Mouse (Mus musculus) urinary bladder, adult 2 months (tissue): ENCODE measurements around the gene Triobp. TPM values are rescaled to one million over a fixed set of nuclear protein-coding genes. Genes with fewer than 3 reads are reported as not detected.

ENCODE experiments used
- DNase-seq: peaks from one replicate; pipeline ENCODE4 v3.0.0; 2022; ENCODE audit warnings: low spot score
- polyA plus RNA-seq: library from polyadenylated mRNA; depleted of rRNA; stranded (reverse); fragments of >200 nt; gene quantifications from 2 replicates; pipeline ENCODE4 v1.2.3, GENCODE M21; 2012

Gene Triobp
- polyA plus RNA-seq, 1 experiment = 47.1 TPM

DNA sequence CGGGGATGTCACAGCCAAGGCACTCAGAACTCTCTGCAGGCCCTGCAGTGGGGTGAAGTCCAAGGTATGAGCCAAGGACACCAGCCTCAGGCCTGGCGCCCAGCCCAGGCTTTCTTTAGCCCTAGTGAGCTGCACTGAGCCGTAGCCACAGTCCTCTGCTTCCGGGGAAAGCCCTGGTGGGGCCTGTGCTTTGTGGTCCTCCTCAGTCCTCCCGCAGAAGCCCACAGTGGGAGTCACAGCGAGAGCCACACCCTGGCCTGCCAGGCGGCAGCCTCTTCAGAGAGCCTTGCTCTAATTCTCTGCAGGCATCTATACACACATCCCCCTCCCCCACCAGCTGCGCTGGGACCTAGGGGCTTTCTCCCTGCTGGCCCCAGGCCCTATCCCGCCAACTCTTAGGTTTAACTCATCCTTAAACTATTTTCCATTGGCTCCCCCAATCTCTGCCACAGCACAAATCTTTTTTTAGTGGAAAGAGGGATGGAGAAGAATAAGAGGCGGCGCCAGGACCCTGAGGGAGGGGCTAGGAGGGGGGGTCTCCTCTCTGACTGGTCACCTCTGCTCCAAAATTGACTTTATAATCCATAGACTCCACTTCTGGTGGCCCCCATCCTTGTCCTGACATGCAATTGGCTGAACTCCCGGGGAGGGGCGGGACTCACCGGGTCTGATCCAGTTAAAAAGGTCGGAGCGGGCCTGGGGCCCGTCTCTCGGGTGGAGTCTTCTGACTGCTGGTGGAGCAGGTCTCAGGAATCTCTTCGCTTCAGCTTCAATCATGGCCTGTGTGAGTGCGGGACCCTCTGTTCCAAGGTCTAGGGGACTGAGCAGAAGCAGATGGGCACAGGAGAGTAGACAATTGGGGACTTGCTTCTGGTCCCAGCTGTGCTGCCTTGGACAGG lies 21.3 kb upstream of the Triobp start, which contains the start of gene Lgals1:
Lgals1 (plus strand) TSS at position 705 of the 899 bp plus-strand sequence.
- peak; percentile 59 for DNase-seq

DNA sequence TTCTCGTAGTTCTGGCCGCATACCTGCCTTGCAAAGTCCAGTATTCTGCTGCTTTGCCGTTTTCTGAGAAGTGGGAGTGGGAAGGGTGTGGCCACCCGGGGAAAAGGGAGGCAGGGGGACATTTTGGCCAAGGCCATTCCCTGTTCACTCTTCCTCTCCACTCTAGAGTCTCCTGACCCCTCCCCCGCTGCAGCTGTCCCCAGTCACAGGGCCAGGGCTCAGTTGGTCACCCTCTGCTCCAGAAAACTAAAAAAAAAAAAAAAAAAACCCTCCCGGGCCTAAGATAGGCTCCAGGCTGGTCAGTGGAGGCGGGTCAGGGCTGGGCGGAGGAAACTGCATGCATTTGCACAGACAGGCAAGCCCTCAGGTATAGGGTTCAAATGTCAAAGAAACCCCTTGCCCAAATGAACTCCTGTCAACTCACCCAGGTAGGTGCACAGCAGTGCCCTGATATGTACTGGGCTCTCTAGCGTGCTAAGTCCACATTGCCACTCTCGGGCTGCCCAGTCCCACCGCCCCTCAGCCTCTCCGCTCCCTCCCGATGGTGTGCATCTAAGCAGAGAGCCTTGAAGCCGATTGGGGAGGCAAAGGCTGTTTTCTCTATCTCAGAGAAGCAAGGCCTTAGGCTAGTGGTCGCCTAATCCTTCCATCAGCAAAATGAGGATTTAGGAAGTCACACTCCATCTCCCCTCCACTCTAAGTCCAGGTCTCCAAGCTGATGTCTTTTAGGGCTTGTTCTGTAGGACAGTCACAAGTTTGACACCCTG lies 20.3 kb upstream of the Triobp start:
- no peak for DNase-seq

DNA sequence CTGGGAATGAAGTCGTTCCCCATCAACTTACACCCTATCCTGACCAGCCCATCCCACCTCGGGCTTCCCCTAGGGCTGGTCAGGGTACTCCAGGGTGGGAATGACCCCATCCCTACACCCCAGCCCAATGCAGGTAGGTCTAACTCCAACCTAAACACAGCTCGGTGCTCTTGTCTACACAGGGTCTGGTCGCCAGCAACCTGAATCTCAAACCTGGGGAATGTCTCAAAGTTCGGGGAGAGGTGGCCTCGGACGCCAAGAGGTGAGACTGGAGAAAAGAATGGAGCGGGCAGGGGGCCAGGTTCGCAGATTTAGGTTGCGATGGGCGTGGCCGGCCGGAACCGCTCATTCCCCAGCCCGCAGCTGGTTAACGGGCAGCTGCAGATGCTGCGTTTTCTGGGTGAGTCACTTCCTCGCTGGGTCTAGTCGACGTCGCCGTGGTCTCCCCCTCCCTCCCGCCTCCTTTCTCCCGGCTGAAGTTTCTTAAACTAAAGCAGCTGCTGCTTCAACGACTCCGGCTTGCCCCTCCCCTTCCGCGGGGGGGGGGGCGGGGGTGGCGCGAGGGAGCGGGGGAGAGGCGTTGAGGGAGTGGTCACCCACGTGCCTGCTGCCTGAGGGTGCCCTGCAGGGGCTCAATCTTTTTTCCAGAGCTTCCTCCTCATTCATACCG lies 19.6 kb upstream of the Triobp start:
- DNase-seq = no peak

DNA sequence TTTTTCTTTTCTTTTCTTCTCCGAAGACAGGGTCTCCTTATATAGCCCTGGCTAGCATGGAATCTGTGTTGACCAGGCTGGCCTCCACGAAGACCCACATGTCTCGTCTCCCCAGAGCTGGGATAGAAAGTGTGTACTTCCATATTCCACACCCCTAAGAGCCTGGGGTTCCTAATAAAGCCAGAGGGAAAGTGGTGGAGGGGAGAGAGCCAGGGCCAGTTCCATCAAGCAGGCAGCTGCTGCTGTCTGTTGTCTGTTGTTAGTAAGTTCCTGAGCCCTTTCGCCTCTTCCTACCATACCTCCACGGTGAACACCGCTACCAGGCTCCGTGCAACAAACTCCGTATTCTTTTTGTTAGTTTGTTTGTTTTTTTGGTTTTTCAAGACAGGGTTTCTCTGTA lies 19.0 kb upstream of the Triobp start:
- no peak for DNase-seq

DNA sequence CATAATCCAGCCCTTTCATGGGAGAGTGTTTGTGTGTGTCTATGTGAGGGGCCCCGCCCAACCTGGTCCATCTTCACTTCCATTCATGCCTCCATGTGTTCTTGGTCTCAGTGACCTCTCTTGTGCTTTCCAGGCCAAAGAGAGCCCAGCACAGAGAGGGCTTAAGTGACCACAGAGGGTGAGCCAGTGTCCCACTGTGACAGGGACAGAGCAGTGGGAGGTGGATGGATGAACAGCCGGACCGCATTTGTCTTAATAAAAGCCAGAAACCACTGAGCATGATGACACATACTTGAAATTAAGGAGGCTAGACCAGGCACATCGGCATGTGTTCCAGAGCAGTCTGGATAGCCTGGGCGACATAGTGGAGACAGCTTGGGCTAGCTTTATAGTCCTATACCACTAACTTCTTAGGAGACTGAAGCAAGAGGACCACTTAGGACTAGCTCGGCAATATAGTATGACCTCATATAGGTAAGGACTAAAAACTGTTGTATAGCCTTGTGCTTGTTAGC lies 17.3 kb upstream of the Triobp start:
- no peak for DNase-seq

DNA sequence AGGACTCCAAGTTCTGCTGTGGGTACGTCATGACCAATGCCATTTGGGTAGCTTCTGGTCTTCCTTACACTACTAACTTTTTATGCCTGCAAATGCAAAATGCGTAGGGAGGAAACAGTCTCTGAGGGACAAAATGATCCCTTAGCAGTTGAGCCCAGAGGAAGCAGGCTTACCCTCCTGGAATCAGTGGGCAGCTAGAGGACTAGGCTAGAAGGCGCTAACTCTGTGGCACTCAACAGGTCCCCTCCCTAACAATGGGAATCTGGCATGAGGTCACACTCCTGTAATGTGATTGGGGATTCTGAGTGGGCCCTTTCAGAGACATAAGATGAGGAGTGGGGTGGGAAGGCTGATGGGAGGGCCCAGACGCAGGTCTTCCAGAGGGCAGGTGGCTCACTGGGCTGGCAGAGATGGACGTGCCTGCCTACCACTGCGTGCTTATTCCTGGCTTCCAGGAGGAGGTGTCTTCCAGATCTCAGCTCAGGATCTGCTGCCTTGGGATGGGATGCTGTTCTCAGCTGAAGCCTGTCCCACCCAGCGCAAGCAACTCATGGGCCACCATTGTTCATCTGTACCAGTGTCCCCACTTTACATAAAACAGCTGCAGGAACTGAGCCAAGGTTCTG lies 16.6 kb upstream of the Triobp start:
- no peak for DNase-seq

DNA sequence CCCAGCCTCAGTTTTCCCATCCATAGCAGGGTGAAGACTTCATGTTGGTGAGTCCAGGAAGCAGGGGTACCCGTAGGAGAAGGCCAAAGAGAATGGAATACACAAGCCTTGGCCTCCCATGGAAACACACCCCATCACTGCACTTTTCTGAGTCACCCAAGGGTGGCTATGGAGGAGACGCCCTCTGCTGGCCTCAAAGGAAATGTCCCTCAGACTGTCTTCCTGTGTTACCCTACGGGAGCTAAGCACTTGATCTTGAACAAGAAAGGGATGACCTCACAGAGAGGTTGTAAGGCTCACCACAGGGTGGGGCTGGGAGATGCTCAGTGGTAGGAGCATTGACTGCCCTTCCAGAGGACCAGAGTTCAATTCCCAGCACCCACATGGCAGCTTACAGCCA lies 15.9 kb upstream of the Triobp start:
- DNase-seq = no peak

DNA sequence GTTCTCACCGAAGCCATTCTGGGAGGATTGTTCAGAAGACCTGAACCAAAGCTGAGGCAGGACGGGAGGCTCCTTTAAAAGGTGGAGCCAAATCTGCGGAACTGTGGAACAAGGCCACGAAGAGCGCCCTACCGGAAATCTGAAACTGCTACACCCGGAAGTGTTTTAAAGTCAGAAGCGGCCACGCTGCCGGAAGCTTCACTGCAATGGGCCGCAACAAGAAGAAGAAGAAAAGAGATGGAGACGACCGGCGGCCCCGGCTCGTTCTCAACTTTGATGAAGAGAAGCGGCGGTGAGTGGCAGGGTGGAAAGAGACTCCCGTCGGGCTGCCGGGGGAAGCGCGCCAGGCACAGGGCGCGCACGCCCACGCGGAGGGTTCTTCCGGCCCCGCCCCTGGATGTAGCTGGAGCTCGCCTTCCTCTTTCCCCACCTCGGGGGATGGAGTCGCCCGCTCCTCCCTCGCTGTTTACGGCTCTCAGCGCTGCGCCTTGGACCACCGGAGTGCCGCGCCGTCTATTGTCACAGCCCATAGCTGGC lies 12.7 kb upstream of the Triobp start, which contains the start of gene Nol12:
Nol12 (plus strand) TSS at position 150 of the 537 bp plus-strand sequence.
- peak; percentile 54 for DNase-seq

DNA sequence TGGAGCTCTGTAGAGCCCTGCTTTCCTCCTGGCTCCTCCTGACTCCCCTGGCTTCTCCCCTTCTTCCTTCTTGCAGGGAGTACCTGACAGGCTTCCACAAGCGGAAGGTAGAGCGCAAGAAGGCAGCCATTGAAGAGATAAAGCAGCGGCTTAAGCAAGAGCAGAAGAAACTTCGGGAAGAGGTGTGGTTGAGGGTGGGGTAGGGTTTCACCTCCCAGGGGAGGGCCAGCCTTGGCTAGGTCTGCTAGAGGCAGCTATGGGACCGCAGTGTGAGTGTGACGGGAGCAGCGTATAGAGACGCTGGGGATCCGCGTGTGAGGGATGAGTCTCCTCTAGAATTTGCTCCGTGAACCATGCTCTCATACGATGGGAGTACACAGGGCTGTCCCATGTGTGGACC lies 11.1 kb upstream of the Triobp start:
- no peak for DNase-seq

DNA sequence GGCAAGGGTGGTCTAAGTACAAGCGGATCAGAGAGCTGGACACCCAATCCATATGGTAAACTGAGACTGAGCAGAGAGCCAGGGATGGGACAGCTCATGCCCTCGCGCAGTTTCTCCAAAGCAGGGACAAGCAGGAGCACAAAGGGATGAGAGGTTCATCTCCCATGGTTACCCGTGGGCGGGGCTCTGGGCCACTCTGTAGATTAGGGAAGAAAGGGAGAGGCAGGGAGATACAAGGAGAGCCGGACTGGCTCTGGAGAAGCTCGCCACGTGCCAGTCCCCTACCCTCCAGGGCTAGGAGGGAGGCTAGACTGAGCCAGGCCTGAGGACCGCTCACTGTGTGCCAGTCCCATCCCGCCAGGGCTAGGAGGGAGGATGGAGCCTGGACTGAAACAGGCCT lies 10.2 kb upstream of the Triobp start:
- no peak for DNase-seq

DNA sequence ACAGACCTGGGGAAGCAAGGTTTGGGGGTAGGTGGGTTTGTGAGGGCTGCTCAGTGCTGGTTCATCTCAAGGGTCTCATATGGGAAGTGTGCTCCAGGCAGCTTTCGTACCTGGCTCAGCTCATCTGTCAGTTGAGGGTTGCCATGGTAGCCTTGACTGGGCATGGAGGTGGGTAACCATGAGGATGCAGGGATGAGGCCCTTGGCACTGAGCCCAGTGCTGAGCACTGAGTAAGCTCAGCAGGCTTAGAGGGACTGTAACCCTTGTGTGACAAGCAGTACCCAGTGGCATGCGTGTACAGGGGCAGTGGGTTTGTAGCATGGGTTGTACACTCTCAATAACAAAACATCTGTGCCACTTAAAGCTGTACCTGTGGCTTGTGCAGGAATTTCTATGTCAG lies 9.6 kb upstream of the Triobp start:
- DNase-seq = no peak

DNA sequence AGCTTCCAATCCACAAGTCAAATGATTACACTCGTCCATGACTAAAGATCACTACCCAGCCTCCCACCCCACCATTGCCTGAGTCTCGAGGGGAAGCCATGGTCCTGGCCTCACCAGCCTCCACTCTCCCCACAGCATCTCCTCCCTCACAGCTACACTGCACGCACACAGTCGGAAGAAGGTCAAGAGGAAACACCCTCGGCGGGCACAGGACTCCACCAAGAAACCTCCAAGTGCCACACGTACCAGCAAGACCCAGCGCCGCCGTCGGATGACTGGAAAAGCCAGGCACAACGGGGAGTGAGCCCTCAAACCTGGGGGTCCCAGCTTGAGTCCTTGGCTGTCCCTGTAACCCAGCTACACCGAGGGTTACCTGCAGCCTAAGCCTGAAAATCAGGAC lies 7.2 kb upstream of the Triobp start:
- no peak for DNase-seq

DNA sequence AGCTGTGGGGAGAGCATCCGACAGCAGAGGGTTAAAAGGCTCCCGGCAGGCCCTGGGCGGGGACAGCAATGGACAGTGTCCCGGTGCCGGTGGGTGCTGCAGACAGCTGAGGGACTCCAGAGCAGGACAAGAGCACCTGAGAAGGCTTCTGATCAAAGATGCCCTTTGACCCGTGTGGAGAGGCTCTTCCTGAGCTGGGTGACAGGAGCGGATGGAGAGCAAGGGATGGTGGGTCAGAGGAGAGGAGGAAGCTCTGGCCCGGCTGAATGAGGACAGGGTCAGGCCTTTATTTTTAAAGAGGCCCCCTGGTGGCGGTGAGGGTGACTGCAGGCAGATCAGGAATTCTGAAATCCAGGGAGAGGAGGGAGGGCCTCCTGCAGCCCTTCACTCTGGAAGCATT lies 4.9 kb upstream of the Triobp start:
- peak; percentile 60 for DNase-seq

DNA sequence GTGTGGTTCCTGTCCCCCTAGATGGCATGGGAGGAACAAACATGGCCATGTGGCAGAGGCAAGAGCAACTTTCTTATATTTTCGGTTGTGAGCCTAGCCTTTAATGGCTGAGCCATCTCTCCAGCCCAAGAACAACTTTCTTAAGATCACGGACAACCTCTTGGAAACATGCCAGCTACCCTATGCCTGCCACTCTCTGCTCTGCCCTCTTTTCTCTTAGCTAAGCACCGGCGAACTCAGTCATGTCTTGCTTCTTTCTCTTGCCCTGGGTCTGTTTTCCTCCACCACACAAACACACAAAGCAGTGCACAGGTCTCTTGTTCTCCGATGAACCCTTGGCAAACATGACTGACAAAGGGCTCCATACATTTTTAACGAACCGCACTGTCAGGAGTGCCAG lies 1.3 kb upstream of the Triobp start:
- no peak for DNase-seq

DNA sequence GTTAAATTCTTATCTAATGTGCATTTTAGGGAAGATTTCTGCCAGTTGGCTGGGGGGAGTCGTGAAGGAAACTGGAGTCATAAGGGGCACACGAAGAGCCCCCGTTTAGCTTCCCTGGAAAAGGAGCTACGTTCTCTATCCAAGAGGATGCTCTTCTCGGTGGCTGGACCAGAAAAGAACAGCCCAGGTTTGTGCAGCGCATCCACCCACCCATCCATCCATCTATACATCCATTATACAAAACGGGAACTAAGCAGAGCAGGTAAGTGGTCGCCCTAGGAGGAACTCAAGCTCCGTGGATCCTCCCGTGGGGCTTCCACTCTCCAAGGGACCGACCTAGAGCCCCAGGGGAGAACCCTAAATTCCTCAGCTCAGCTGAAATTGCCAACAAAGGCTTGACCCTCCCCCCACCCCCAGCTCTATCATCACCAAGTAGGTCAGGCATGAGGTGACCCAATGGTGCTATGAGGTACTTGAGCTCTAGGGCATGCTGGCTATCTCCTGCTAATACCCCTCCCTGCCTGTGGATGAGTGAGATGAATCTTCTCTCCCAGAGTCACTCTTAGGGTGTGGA lies 715 bp downstream of the Triobp start:
- DNase-seq = no peak

DNA sequence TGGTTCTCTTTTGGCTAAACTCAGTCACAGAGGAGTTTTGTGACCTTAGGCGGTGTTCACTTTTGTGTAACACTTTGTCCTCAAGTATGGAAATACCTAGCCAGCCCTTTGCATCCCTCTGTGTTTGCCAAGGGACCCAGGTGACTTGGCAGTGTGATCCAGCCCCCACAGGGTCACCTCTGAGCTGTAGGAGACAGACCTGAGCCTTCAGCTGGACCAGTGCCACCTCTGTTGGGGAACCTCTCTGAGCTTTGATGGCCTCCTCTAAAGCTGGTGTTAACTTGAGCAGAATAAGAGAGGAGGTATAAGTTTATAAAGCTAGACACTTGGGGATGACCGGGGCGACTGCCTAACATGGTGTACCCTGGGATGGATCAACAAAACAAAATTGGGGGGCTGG lies 1.4 kb downstream of the Triobp start:
- no peak for DNase-seq

DNA sequence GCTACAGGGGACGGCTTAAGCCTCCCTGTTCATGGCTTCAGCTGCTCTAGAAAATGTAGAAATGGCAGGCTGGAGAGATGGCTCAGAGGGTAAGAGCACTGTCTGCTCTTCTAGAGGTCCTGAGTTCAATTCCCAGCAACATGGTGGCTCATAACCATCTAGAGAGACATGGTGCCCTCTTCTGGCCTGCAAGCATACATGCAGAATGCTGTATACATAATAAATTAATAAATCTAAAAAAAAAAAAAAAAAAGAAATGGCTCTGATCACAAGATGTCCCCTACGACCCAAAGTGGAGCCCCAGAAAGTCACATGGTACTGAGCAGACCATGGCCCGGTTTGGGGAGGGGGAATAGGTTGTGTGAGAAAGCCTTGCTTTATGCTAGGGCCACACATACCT lies 8.1 kb downstream of the Triobp start:
- DNase-seq = no peak

DNA sequence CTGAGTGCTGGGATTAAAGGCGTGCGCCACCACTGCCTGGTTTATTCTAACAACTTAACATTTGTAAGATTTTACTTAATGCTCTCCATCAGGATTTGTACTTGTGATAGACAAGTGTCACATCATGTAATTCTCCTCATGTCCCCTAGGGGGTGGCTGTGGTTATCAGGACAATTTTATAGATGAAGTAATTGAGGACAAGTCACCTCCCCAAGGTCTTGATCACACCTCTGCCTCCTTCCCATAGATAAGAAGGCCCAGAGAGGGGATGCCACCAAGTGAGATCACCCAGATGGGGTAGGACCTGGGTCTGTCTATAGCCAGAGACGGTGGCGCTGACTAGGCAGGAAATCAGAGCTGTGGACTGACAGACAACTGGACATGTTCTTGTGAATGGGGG lies 8.8 kb downstream of the Triobp start:
- no peak for DNase-seq

DNA sequence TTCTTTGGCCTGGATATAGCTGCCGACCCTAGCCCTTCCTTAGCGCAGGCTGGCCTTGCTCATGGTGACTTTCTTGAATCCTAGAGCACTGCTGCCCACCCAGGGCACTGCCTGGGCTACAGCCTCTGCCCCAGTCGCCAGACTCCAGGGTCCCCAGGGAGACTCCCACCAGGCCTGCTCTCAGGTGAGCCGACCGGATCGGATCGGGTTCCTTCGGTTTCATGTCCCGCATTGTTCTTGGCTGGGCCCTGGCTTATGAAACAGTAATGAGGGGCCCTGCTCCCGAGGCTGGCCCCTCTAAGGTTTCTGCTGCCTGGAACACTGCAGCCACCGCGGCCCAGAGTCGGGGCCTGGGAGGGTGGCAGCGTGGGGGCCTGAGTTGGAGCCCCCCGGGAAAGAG lies 9.5 kb downstream of the Triobp start:
- no peak for DNase-seq

DNA sequence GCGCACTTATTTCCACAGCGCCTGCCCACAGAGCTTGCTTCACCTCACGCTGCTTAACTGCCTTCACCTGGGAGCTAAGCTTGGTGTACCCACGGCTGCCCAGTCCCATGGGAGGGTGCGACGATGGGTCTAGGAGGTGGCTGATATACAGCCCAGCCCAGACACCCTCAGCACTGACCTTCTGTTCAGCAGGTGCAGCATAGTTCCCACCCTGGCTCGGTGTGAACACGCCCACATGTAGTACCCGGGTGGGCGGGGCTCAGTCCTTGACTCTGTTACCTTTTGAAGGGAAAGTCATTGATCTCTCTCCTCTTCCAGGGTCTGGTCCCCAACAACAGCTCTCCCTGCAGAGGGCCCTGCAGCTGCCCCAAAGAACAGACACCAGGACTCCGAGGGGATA lies 12.0 kb downstream of the Triobp start:
- no peak for DNase-seq

DNA sequence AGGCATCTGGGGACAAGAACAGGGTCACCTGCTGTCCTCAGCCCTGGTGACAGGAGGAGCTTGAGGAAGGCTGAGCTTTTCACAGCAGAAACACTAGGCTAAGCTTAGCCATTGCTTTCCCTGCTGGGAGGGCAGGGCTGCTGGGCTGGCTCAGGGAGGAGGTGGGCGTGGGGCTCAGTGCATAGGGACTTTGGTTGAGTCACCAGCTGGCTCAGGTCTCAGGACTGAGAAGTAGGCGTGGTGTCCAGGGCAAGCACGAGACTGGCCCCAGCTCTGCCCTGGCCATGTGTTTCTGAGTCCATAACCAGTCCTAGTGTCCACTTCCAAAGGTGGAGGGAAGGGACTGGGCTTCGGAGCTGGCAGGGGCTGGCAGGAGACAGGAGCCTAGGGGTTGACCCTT lies 12.6 kb downstream of the Triobp start:
- DNase-seq = no peak
